Mouse (Mus musculus) cerebral cortex, adult 2 months (tissue): ENCODE data around the gene Rnf141.

Experiments
- WGBS: fragments of 180-500 bp; shearing (Covaris S2); methylation state at CpG from one replicate; pipeline ENCODE4 v1.1.7; 2018; 5-methylcytosine and 5-hydroxymethylcytosine counted together

Rnf141 gene

DNA sequence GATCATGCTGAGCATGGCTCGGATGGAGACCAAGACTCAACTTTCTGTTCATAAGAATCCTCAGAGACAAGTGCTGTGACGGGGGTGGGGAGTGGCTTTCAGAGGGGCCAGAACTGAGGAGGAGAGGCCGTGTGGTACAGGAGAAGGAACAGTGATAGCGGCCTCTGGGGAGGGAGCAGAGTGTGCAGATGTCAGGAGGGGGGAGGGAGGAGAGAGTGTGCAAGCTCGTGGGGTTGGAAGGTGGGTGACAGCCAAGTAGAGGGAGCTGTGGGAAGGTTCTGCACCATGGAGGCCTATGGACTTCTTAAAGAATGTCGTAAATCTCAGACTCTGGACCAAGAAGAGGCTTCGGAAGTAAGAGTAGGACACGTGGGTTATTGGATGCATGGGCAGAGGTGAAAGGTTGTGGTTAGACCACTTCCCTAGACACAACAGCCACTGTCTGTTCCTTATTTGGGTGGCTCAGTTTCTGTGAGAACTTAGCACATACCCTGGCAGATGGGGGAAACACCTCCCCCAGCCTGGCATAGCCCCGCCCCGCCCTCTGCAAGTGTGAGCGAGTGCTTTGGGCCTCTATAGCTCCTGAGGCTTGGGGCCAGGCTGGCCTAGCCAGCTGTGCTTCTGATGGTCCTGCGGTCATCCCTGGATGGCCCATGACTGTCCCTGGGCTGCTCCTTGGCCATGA, 47.7 kb downstream of the Rnf141 start:
- WGBS = 61% methylated on average over 12 of the region's 12 CpGs

DNA sequence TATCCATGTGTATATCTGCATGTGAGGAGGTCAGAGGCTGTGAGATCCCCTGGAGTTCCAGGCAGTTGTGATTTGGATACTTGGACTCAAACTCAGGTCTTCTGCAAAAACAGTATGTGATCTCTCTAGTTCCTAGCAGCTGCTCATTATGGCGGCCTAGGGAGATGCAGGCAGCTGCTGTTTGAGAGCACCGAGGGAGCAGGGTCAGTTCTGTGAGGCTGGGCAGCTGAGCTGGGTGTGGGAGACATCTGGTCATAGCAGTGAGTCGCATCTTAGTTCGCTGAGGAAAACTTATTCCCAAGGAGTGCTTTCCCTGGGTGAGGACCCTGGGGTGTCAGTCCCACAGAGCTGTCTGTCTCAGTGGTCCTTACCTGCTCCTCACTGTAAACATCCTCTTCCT, 49.5 kb downstream of the Rnf141 start:
- WGBS = 78% methylated on average over 4 of the region's 4 CpGs

DNA sequence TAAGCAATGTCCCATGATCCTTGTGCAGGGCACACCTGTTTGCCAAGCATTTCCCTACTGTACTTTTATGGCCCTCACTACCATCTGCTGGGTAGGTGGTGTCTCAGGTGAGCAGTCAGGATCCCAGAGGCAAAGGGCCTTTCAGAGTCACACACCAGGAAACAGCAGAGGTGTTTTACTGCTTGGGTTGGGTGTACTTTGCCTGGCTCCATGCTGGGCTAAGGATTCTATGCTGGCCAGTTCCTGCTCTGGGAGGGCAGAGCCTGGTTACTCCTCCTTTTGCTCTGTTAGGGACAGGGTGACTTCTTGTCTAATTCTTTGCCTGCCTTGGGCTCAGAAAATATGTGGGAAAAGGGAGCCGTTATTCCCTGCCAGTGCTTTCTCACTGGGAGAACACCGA, 51.4 kb downstream of the Rnf141 start:
- 72% methylated on average over 2 of the region's 2 CpGs for WGBS

DNA sequence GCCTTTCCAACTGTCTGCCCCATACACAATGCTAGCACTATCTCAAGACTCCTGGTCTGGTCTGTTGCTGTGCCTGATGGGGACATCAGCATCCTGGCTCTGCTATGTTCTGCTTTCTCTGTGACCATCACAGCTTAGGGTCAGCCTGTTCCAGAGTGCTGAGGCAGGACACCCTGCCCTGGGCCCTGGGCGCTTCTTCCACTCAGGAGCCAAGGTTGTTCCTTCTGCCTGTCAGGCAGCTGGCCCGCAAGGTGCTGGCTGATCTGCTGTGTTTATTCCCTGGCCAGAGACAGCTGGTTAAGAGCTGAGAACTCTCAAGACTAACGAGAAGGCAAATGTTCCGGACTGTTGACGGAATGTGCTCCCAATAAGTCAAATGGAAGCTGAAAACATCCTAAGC, 52.1 kb downstream of the Rnf141 start:
- 82% methylated on average over 5 of the region's 5 CpGs for WGBS

DNA sequence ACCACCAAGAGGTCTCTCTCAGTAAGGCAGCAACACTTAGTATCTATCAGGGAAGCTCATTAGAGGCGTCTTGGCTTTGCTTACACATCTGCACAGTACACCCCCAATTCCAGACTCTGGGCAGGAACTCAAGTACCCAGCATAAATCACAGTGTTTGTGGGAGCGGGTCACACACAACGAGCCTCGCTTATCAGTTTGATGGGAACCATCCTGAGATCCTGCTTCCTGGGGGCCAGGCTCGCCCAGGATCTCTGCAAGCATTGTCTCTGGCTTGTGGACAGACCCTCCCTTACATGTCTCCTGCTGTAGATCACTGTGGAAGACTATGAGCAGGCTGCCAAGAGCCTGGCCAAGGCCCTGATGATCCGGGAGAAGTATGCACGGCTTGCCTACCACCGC, 53.4 kb downstream of the Rnf141 start:
- 85% methylated on average over 8 of the region's 8 CpGs for WGBS

DNA sequence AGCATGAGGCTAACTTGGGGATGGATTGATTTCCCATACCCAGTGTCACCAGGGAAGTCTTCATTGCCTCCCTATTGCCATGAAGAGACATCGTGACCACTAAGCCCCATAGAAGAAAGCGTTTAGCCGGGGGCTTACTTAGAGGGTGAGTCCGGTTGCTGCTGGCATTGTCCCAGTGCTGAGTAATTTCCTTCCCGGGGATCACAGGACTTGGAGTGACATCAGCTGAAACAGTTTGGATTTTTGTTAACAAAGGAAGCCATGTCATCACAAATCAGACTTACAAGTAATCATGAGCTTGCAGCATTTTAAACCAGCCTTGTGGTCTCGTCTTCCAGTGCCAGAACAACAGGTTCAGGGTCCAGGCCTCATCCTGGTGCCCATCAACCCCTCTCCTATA, 56.9 kb downstream of the Rnf141 start:
- WGBS = 53% methylated on average over 6 of the region's 6 CpGs

DNA sequence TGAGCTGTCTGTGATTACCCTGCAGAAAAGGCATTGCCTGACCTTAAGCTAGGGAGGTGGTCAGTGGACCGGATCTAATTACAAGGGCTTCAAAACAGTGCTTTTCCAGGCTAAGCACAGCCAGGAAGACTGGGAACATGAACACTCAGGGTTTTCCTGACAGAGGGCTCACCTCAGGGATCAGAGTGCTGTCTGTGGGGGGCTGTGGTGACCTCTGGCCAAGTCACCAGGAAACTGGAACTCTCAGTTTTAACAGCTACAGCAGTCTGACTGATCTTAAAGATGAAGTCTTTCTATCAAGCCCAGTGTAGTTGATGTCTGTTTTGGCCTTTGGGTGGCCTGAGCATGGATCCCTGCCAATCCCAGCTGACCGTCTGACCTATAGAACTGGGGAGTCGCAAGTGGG, 58.5 kb downstream of the Rnf141 start:
- 77% methylated on average over 3 of the region's 3 CpGs for WGBS

DNA sequence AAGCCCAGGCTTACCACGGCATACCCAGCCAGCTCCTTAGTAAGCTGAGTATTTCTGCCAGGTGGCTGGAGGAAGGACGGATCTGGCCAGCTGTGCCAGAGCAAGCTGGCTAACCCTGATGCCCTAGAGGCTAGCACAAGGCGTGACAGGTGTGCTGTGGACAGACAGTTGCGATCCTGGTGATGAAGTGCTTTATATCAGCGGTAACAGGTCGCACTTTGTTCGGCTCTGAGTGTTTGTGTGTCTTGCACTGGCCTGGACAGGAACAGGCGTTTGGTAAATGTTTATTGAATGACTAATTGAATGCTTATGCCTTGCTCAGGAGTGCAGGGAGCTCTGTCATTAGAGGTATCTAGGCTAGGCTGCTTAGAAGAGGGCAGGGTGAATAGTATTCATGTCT, 59.3 kb downstream of the Rnf141 start:
- 66% methylated on average over 8 of the region's 8 CpGs for WGBS

DNA sequence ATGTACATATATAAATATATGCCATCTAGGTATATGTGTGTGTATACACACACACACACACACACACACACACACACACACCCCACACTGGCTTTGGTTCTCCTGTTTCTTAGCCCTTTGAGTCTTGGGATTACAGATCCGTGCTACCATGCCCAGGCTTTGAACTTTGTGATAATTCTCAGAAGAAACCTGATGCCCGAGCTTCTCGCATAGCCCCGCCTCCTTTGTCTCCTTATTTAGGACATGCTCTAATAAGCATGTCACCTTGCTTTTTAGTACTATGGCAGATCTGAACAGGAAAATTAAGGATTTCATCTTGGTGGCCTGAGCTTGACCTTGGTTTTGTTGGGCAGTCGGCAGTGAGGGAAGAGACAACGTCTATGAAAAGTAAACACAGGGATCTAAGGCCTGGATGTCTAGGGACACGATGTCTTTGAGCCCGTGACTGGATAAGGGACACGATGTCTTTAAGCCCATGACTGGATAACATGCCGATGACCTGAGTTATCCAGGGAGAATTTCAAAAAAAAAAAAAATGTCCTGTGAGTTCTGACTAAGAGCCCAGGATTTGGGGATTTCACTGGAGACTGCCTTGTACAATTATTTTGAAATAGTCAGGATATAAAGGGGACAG, 61.3 kb downstream of the Rnf141 start:
- whole genome bisulfite sequencing = 75% methylated on average over 10 of the region's 10 CpGs

DNA sequence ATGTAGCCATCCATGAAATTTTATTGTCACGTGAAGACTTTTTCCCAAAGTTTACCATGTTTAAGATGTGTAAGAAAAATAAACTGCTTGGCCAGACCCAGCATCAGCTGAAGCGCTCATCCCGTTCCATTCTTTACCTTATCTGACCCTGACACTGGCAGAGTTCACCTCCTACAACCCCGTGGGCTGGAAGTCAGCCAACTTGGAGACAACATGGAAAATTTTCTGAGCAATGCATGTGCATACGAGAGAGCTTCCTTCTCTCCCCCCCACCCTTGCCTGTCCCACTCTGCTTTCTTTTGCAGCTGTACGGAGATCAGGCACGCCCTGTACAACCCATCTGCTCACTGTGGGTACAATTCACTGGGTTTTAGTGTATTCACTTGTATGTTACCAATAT, 62.1 kb downstream of the Rnf141 start:
- 53% methylated on average over 7 of the region's 7 CpGs for WGBS

DNA sequence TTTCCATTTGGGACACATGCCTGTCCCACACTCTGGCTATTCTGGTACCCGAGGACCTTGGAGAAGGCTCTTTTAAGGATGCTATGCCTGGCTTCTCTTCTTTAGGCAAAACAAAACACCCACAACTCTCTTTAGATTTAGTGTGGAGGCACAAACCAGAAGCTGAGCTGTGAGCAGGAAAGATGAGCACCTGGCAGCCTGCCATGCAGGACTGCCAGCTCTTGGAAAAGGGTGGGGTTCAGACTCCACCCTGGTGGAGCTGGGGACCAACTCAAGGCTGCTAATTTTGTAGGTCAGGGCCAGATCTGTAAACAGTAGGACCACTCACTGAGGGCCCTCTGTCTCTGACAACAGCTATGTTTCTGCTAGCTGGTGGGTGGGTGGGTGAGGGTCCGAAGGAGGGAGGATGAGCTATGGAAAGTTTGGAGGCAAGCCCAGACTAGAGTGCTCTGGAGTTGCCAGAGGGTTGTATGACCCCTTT, 63.0 kb downstream of the Rnf141 start:
- WGBS = 35% methylated on average over 2 of the region's 2 CpGs

DNA sequence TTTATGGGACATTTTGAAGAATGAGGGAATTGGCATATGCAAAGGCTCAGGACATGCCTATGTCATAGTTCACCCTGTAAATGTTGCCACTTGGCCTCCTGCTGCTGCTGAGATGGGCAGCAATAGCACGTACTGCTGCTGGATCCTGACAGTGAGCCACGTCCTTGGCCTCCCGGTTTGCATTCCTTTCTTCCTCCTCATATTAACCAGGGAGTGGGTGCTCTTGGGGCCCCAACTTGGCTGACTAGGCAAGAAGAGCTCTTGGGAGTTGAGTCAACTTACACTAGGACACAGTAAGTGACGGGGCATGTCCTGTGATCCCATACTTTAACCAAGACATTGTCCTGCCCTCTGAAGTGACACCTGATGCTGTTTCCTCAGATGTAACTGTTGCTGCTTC, 63.7 kb downstream of the Rnf141 start:
- 67% methylated on average over 4 of the region's 4 CpGs for WGBS

DNA sequence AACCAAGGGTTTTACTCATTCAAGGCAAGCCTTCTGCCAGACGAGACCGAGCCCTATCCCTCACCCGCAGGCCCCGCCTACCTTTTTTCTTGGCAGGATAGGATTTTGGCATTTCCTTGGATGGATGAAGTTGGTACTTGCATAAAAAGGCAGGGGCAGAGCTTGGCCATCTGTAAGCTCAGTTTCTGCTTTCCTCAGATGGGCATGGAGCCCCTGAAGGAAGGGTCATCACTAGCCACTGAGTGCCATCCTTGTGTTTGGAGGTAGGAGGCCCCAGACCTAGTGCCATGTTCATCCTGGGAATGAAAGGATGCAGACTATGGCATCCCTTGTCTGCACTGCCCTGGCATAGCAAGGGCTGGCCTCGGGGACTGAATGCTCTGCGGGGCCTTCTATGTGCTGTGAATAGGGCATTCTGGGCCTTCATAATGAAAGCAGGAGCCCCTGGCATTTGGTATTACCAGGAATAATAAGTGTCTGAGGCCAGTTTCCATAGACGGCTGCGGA, 64.6 kb downstream of the Rnf141 start:
- WGBS = 59% methylated on average over 8 of the region's 8 CpGs

DNA sequence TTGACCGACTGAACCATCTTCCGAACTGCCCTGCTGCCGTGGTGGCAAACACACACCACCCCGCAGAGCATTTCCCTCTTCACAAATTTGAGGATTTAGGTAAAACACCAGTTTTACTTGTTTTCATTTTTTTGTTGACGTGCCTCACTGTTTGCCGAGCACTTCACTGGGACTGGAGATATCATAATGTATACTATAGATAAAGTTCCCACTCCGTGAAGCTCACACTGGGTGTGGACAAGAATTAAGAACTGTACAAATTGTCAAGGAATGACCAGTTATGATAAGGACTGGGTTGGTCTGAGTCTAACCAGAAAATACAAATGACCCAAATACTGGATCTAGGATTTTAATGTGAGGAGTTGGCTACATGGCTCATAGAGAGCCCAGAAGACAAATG, 65.3 kb downstream of the Rnf141 start:
- WGBS = 97% methylated on average over 7 of the region's 7 CpGs

DNA sequence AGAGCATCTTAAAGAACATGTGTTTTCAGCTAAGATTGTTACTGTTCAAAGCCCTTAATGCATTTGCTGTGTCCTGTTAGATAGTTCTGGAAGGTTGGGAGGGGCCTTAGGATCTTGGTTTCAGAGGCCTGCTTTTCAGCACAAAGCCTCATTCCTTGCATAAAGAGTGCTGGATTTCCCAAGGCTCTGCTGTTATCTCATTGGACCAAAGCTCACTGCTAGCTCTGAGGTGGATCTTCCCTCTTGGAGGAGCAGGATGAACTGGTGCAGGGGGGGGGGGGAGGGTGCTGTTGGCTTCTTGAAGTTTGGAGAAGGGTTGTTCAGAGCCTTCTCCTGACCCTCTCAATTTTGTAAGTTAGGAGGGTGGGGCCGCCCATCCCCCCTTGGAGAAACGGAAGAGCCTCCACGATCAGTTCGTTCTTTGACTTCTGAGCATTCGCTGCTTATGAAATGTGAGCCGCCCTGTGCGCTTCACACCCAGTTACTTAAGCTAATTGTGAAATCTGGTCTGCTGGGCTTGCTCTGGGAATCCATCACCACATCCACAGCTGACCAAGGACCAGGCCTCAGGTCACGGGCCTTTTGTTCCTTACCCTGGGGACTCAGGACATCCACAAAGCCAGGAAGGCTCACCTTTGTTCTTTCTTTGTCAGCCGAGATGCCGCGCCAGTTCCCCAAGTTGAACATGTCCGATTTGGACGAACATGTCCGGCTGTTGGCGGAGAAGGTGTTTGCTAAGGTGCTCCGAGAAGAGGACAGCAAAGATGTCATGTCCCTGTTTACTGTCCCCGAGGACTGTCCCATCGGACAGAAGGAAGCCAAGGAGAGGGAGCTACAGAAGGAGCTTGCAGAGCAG, 66.9 kb downstream of the Rnf141 start:
- WGBS = 91% methylated on average over 18 of the region's 18 CpGs

DNA sequence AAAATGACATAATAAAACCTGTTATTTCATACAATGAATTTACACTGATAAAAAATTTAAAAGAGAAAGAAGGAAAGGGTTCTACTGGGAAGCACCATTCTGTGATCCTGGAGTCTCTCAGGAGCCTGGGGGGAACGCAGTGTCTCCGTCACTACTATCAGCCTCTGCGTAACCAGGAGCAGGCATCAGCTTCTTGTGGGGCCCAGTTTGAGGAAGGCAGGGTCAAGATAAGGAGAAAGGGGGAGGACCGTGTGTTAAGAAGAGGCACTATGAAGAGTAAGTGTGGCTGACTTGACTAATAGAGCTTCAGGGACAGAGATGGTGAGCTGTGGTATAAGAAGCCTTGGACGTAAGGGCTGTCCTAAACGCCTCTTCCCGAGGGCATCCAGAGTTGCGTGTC, 69.6 kb downstream of the Rnf141 start:
- 90% methylated on average over 8 of the region's 8 CpGs for WGBS

DNA sequence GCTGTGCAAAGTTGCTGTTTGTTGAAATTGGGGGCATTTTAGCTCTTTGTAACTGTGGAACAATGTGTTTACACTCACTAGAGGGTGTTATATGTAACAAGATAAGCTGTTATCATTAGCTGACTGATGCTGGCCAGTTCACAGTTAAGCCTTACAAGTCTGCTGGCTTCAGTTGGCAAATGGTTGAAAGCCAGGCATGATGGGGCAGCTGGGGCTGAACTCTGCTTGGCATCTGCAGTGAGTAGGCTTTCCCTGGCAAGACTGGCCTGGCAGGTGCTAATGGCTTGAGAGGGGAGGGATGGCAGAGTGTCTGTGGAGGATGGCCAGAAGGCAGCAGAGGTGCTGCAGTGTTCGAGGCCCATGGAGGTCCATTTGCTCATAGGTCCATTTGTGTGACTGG, 70.2 kb downstream of the Rnf141 start:
- 61% methylated on average over 1 of the region's 1 CpGs for WGBS

DNA sequence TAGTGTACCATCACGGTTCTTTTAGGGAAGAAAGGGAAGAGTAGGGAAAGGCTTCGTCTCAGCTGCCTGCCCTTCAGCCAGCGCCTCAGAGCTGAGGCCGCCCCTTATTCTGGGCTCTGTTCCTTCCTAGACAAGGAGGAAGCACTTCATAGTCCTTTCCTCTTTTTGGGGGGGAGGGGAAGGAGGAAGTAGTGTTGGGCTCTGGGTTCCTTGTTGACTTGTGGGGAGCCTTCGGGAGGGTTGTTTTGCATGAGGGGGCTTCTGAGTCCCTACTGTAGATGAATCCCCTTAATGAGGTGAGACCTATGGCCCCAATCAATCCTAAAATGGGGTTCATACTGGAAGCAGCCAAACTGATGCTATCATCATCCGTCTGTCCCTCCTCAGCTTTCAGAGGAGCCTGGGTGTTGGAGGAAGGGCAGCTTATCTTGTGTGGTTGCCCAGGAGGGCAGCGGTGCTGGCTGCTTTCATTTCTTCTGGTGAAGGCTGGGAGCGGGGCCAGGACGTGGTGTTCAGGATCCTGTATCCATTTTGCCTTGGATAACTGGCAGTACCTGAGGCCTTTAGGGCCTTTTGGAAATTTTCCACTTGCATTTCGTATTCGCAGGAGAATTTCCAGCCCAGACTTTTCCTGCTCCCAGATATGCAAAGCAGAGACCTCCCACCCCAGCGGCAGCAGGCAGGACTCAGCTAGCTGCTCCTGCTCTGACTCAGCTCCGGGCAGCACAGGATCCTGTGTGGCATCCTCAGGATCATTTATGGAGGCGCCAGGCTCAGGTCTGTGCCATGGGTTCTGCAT, 70.9 kb downstream of the Rnf141 start:
- 40% methylated on average over 14 of the region's 14 CpGs for WGBS

DNA sequence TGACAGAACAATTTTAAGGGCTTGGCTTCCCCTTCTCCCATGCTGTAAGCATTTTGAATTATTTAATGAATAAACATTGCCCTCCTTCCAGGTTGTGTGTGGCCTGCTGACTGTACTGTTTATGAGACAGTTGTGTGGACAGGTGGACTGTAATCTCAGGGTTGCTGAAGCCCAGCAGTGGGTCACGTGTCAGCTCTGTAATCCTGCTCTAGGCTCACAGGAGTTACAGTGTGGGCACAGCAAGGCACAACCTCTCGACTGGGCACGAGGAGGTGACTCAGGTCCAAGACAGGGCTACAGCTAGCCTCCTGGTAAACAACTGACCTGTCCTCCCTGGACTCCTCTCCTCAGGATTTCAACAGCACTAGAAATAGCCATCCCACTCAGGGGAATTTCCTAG, 71.9 kb downstream of the Rnf141 start:
- 85% methylated on average over 3 of the region's 3 CpGs for WGBS

DNA sequence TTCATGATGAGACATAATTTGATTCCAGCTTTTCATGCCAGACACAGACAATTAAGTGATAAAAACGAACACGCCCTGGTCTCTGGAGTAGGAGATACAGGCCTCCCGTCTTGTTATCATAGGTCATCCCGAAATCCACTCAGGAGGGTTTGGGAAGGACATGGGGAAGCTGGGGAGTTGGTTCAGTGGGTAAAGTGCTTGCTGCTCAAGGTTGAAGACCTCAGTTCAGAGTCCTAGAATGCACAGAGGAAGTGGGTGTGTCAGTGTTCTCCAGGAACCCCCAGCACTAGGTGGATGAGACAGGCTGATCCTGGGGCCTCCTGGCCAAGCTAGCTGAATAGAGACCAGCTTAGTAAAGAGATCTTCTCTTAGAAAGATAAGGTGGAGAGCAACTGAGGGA, 73.3 kb downstream of the Rnf141 start:
- WGBS = 94% methylated on average over 4 of the region's 4 CpGs

DNA sequence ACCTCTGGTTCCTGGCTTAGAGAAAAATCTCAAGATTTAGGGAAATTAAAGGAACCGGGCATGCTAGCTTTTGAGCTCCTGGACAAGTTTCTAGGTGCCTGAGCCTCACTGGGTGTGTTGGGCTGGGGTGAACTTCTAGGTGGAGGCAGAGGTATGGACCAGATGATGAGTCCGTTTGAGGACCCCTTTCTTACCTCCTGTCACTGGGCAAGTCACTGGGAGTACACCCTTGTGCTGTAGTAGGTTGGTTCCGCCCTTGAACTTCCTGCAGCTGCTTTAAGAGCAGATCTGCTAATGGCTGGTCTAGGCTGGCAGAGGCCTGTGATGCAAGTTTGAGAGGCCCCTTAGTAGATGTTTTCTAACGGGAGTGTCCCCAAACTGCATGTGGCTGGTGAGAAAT, 75.2 kb downstream of the Rnf141 start:
- 38% methylated on average over 4 of the region's 4 CpGs for WGBS
